Mouse (Mus musculus) liver, embryonic 14.5 days (tissue): ENCODE results near the gene Prdm8.

Source experiments
- CTCF ChIP-seq: IDR thresholded peaks from 2 replicates; pipeline ENCODE4 v1.5.1; 2016; ENCODE audit warnings: antibody characterized with exemption, low read depth, control low read depth
- EP300 ChIP-seq: IDR thresholded peaks from 2 replicates; pipeline ENCODE4 v1.6.1; 2016; ENCODE audit warnings: antibody characterized with exemption, low read depth

- TF ChIP-seq CTCF (no peak), EP300 (no peak)
These were observed 14.9 kb downstream of the Prdm8 start for GRCm38 (mm10) chr5:98181686-98182602.
